Mouse (Mus musculus): ENCODE measurements around the gene Sirt4. TPM values are rescaled to one million over a fixed set of nuclear protein-coding genes. Genes with fewer than 3 reads are reported as not detected.
"Not testable (repeated sequence)": the region's sequence is repeated elsewhere in the genome, so short reads cannot be mapped to it uniquely, and the experiment has no call there.

Sirt4 gene
- polyA plus RNA-seq, 1 experiment from 2014 or later = 22.0 TPM

DNA sequence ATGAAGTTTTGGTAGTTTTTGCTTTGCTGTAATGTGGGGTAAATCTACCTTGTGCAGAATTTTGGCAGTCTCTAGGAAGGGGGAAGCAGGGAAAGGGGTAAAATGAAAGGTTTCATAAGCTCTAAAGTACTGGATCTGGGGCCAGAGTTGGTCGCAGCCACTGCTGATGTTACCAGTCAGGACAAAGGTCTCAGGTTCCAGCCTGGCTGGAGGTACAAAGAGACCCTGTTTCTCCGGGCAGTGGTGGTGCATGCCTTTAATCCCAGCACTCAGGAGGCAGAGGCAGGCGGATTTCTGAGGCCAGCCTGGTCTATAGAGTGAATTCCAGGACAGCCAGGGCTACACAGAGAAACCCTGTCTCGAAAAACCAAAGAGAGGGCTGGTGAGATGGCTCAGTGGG is 21.1 kb upstream of the Sirt4 start:
- not testable (repeated sequence) for H3K27ac ChIP-seq (ENCODE audit: low read depth, low read length); ATAC-seq (replicated peaks; ENCODE audit: low FRiP score); H3K36me3 ChIP-seq (ENCODE audit: control insufficient read depth, insufficient read depth, low read length); DNase-seq (ENCODE audit: low spot score); H3K9me3 ChIP-seq (ENCODE audit: control insufficient read depth, low read length); H3K9ac ChIP-seq (ENCODE audit: low read length); H3K4me2 ChIP-seq (ENCODE audit: low read depth, low read length, severe bottlenecking); H3K27me3 ChIP-seq (ENCODE audit: control insufficient read depth, insufficient read depth, low read length); H3K4me3 ChIP-seq (ENCODE audit: low read depth, low read length)
- H3K4me1 ChIP-seq (replicated peaks; ENCODE audit: control insufficient read depth, insufficient read depth, low read length) = peaks cover 24% of the 10 kb centered on the region
- 72% methylated on average over 4 of the region's 4 CpGs for WGBS

DNA sequence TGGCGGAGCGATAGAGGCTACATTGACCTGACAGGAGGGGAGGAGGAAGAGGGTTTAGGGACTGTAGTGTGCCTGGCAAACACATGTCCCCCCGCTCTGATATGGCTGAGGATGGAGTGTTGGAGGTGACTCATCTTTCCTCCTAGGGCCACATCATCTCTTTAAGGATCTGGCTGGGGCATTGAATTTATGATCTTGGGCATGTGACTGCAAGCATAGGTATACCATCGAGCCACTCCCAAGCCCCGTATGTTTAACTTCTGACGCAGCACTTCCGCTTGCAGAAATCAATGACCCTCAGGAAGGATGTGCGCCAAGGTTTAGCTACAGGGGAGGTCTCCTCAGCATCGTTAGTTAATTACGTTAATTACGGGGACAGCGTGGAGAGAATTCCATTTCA is 18.5 kb upstream of the Sirt4 start:
- Histone ChIP-seq H3K4me2 (ENCODE audit: low read depth, low read length, severe bottlenecking) (no peak overlapping the region), H3K9ac (ENCODE audit: low read length) (no peak overlapping the region), H3K36me3 (ENCODE audit: control insufficient read depth, insufficient read depth, low read length) (no peaks in the 10 kb centered on the region), H3K27ac (ENCODE audit: low read depth, low read length) (no peak overlapping the region), H3K4me3 (ENCODE audit: low read depth, low read length) (no peak overlapping the region), H3K27me3 (ENCODE audit: control insufficient read depth, insufficient read depth, low read length) (no peaks in the 10 kb centered on the region), H3K9me3 (ENCODE audit: control insufficient read depth, low read length) (no peaks in the 10 kb centered on the region), H3K4me1 (replicated peaks; ENCODE audit: control insufficient read depth, insufficient read depth, low read length) (peaks cover 10% of the 10 kb centered on the region)
- WGBS = 69% methylated on average over 12 of the region's 12 CpGs
- ATAC-seq (replicated peaks; ENCODE audit: low FRiP score) (no peak), DNase-seq (ENCODE audit: low spot score) (no peak)

DNA sequence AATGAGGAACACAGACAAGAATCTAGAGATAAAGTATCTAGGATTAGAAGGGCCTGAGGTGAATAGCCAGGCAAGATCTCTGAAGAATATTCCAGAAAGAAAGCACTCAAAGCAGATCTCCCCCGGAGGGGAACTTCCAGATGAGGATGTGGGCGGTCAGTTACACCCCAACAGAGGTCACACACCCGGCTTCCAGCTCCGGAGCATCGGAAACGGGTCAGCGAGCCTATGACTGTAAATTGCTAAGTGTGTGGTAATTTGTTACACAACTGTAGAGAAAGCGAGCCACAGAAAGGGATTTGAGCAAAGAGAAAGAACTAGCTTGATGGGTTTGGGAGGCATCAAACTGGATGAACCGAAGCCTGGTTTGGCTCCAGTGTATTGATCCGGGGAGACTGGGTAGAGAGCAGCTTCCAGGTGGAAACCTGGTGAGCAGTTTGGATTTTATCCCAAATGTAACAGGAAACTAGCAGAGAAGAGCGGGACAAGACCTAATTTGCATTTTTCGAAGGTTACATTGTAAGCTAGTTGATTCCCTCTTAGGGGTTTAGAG is 15.9 kb upstream of the Sirt4 start:
- no peak overlapping the region for H3K9ac ChIP-seq (ENCODE audit: low read length)
- H3K4me1 ChIP-seq (replicated peaks; ENCODE audit: control insufficient read depth, insufficient read depth, low read length) = no peaks in the 10 kb centered on the region
- H3K4me3 ChIP-seq (ENCODE audit: low read depth, low read length) = no peak overlapping the region
- no peak overlapping the region for H3K27ac ChIP-seq (ENCODE audit: low read depth, low read length)
- no peak overlapping the region for H3K4me2 ChIP-seq (ENCODE audit: low read depth, low read length, severe bottlenecking)
- H3K9me3 ChIP-seq (ENCODE audit: control insufficient read depth, low read length) = no peaks in the 10 kb centered on the region
- WGBS = 84% methylated on average over 12 of the region's 12 CpGs
- no peaks in the 10 kb centered on the region for H3K27me3 ChIP-seq (ENCODE audit: control insufficient read depth, insufficient read depth, low read length)
- no peak for DNase-seq (ENCODE audit: low spot score)
- no peaks in the 10 kb centered on the region for H3K36me3 ChIP-seq (ENCODE audit: control insufficient read depth, insufficient read depth, low read length)
- no peak for ATAC-seq (replicated peaks; ENCODE audit: low FRiP score)

DNA sequence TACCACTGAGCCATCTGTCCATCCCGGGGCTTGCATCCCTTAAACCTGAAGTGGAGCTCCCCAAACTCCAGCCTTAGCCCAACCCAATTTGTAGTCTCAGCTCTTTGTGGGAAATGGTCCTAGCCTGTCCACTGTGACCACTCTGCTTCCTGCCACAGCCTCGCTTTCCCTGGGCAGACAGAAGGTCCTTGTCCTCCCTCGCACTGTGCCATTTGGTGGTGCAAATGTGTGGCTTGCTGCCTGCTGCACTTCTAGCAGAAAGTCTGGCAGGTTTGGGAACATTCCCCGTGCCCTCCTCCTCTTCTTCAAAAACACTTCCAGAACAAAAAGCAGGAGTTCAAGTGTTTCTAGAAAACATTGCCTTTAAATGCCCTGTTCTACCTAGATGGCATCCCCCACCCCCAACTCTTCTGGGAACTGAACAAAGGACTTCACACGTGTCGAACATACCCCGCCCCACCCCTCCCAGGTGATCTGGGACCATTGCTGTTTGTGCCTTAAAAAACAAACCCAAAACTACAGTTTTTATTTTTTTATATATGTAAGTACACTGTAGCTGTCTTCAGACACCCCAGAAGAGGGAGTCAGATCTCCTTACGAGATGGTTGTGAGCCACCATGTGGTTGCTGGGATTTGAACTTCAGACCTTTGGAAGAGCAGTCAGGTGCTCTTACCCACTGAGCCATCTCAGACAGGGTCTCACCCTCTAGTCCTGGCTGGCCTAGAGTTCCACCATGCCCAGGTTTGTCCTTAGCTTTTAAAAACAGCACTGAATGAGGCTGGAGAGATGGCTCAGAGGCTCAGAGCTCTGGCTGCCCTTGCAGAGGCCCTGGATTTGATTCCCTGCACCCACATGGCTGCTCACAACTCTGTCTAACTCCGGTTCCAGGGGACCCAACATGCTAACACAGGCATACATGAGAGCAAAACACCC is 14.0 kb upstream of the Sirt4 start:
- Histone ChIP-seq H3K9ac (ENCODE audit: low read length) (no peak overlapping the region), H3K4me3 (ENCODE audit: low read depth, low read length) (no peak overlapping the region), H3K36me3 (ENCODE audit: control insufficient read depth, insufficient read depth, low read length) (no peaks in the 10 kb centered on the region), H3K27ac (ENCODE audit: low read depth, low read length) (no peak overlapping the region), H3K4me1 (replicated peaks; ENCODE audit: control insufficient read depth, insufficient read depth, low read length) (no peaks in the 10 kb centered on the region), H3K9me3 (ENCODE audit: control insufficient read depth, low read length) (no peaks in the 10 kb centered on the region), H3K4me2 (ENCODE audit: low read depth, low read length, severe bottlenecking) (no peak overlapping the region), H3K27me3 (ENCODE audit: control insufficient read depth, insufficient read depth, low read length) (no peaks in the 10 kb centered on the region)
- DNase-seq (ENCODE audit: low spot score) (no peak), ATAC-seq (replicated peaks; ENCODE audit: low FRiP score) (no peak)
- WGBS = 69% methylated on average over 9 of the region's 9 CpGs

- ATAC-seq (replicated peaks; ENCODE audit: low FRiP score) (no peak), DNase-seq (ENCODE audit: low spot score) (no peak)
- H3K4me3 ChIP-seq (ENCODE audit: low read depth, low read length) = no peak overlapping the region
- 80% methylated on average over 7 of the region's 7 CpGs for WGBS
- H3K4me1 ChIP-seq (replicated peaks; ENCODE audit: control insufficient read depth, insufficient read depth, low read length) = peaks cover under 1% of the 10 kb centered on the region; the same call in 1 of the 2 replicates
- H3K9ac ChIP-seq (ENCODE audit: low read length) = no peak overlapping the region
- no peaks in the 10 kb centered on the region for H3K36me3 ChIP-seq (ENCODE audit: control insufficient read depth, insufficient read depth, low read length)
- H3K27ac ChIP-seq (ENCODE audit: low read depth, low read length) = no peak overlapping the region
- no peaks in the 10 kb centered on the region for H3K27me3 ChIP-seq (ENCODE audit: control insufficient read depth, insufficient read depth, low read length)
- H3K9me3 ChIP-seq (ENCODE audit: control insufficient read depth, low read length) = no peaks in the 10 kb centered on the region
- no peak overlapping the region for H3K4me2 ChIP-seq (ENCODE audit: low read depth, low read length, severe bottlenecking)
Measured at GRCm38 (mm10) chr5:115497033-115497432, 12.5 kb upstream of the Sirt4 start.

GRCm38 (mm10) chr5:115495618-115496017 is 11.1 kb upstream of the Sirt4 start:
- H3K4me3 ChIP-seq (ENCODE audit: low read depth, low read length); H3K36me3 ChIP-seq (ENCODE audit: control insufficient read depth, insufficient read depth, low read length); H3K4me1 ChIP-seq (replicated peaks; ENCODE audit: control insufficient read depth, insufficient read depth, low read length); ATAC-seq (replicated peaks; ENCODE audit: low FRiP score); H3K4me2 ChIP-seq (ENCODE audit: low read depth, low read length, severe bottlenecking); H3K27me3 ChIP-seq (ENCODE audit: control insufficient read depth, insufficient read depth, low read length); H3K27ac ChIP-seq (ENCODE audit: low read depth, low read length); DNase-seq (ENCODE audit: low spot score); H3K9me3 ChIP-seq (ENCODE audit: control insufficient read depth, low read length); H3K9ac ChIP-seq (ENCODE audit: low read length): not testable (repeated sequence)
- 83% methylated on average over 3 of the region's 3 CpGs for WGBS

DNA sequence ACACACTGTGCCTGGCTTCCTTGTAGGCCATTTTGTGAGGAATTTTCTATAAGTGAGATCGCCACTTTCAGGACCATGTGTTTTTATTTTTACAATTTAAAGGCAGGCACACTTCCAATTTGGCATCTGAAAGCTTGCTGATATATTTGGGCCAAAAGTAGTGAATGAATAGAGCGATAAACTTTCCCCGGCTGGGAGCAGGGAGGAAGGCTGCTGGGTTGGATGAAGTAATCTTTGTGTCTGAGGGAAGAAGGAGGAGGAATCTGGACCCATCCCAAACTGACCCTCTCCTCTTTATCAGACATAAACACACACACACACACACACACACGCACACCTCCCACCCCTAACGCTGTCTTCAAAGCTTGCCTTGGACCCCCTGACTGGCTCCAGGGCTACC is 8.9 kb upstream of the Sirt4 start:
- ATAC-seq (replicated peaks; ENCODE audit: low FRiP score) (no peak), DNase-seq (ENCODE audit: low spot score) (no peak)
- no peaks in the 10 kb centered on the region for H3K9me3 ChIP-seq (ENCODE audit: control insufficient read depth, low read length)
- H3K36me3 ChIP-seq (ENCODE audit: control insufficient read depth, insufficient read depth, low read length) = no peaks in the 10 kb centered on the region
- 81% methylated on average over 5 of the region's 5 CpGs for WGBS
- H3K27me3 ChIP-seq (ENCODE audit: control insufficient read depth, insufficient read depth, low read length) = no peaks in the 10 kb centered on the region
- H3K4me1 ChIP-seq (replicated peaks; ENCODE audit: control insufficient read depth, insufficient read depth, low read length) = peaks cover 4% of the 10 kb centered on the region; the same call in 1 of the 2 replicates
- H3K4me3 ChIP-seq (ENCODE audit: low read depth, low read length) = no peak overlapping the region
- no peak overlapping the region for H3K27ac ChIP-seq (ENCODE audit: low read depth, low read length)
- no peak overlapping the region for H3K4me2 ChIP-seq (ENCODE audit: low read depth, low read length, severe bottlenecking)
- no peak overlapping the region for H3K9ac ChIP-seq (ENCODE audit: low read length)

DNA sequence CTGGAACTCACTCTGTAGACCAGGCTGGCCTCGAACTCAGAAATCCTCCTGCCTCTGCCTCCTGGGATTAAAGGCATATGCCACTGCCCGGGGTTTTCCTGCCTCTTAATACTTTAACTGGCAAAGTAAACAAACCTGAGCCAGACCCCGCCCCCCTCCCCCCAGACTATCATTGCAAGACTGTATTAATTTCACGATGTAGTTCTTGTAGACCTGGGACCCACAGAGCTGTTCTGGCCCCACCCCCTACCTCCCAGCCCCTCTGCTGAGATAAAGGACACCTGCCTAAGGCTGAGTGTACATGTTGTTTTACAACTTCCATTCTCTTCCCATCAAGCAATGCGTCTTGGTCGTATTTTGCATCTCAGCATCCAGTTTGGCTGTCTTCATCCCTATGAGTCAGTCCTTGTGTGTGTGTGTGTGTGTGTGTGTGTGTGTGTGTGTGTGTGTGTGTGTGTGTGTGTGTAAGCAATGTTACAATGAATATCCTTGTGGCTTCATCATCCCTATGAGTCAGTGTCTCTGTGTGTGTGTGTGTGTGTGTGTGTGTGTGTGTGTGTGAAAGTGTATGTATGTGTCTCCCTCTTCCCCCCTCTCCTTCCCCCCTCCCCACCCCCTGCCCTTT is 8.3 kb upstream of the Sirt4 start:
- DNase-seq (ENCODE audit: low spot score) = no peak
- Histone ChIP-seq H3K4me1 (replicated peaks; ENCODE audit: control insufficient read depth, insufficient read depth, low read length) (peaks cover 4% of the 10 kb centered on the region; the same call in 1 of the 2 replicates), H3K4me3 (ENCODE audit: low read depth, low read length) (no peak overlapping the region), H3K9me3 (ENCODE audit: control insufficient read depth, low read length) (no peaks in the 10 kb centered on the region), H3K27ac (ENCODE audit: low read depth, low read length) (no peak overlapping the region), H3K9ac (ENCODE audit: low read length) (no peak overlapping the region), H3K4me2 (ENCODE audit: low read depth, low read length, severe bottlenecking) (no peak overlapping the region), H3K27me3 (ENCODE audit: control insufficient read depth, insufficient read depth, low read length) (no peaks in the 10 kb centered on the region), H3K36me3 (ENCODE audit: control insufficient read depth, insufficient read depth, low read length) (no peaks in the 10 kb centered on the region)
- no peak for ATAC-seq (replicated peaks; ENCODE audit: low FRiP score)
- WGBS = 83% methylated on average over 6 of the region's 6 CpGs

Data from forebrain, embryonic 11.5 days (tissue).